Mouse (Mus musculus) myocyte (in vitro differentiated cells): ENCODE data around the gene Sfxn2. TPM values are rescaled to one million over a fixed set of nuclear protein-coding genes. Genes with fewer than 3 reads are reported as not detected.

ENCODE experiments used
- H3K27me3 ChIP-seq: one replicate; pipeline ENCODE4 v1.6.1; 2011; ENCODE audit not compliant: control insufficient read depth, insufficient read depth, insufficient read length
- H3K36me3 ChIP-seq: one replicate; pipeline ENCODE4 v1.6.1; 2011; ENCODE audit not compliant: control insufficient read depth, insufficient read depth
- H3K4me2 ChIP-seq: one replicate; pipeline ENCODE4 v1.6.1; 2011; ENCODE audit warnings: low read depth, control low read depth
- H3K4me3 ChIP-seq: one replicate; pipeline ENCODE4 v1.5.1; 2011; ENCODE audit warnings: mild to moderate bottlenecking, control low read depth, moderate library complexity
- H3K79me2 ChIP-seq: one replicate; pipeline ENCODE4 v1.6.1; 2011; ENCODE audit not compliant: control insufficient read depth, insufficient read depth
- H3ac ChIP-seq: one replicate; pipeline ENCODE4 v1.6.1; 2011; ENCODE audit not compliant: control insufficient read depth, insufficient read length
- CEBPB ChIP-seq: IDR thresholded peaks from 2 replicates; pipeline ENCODE4 v1.6.1; 2011; ENCODE audit warnings: mild to moderate bottlenecking, moderate library complexity; ENCODE audit not compliant: poor library complexity, insufficient read depth, severe bottlenecking
- E2F4 ChIP-seq: IDR thresholded peaks from one replicate; pipeline ENCODE4 v1.6.1; 2011; ENCODE audit warnings: mild to moderate bottlenecking, control low read depth, moderate library complexity; ENCODE audit not compliant: insufficient read depth
- MAX ChIP-seq: IDR thresholded peaks from one replicate; pipeline ENCODE4 v1.6.1; 2011; ENCODE audit warnings: low read depth, mild to moderate bottlenecking, control low read depth
- MYOD1 ChIP-seq, 3 experiments: IDR thresholded peaks; one replicate each; pipeline ENCODE4 v1.6.1; 2011; ENCODE audit warnings: control low read depth in 2 of 3, low read depth in 2 of 3, mild to moderate bottlenecking in 2 of 3, moderate library complexity in 1 of 3; ENCODE audit not compliant: insufficient read length in 2 of 3, control insufficient read depth in 1 of 3
- MYOG ChIP-seq, 3 experiments: IDR thresholded peaks; one replicate each; pipeline ENCODE4 v1.6.1; 2011; ENCODE audit warnings: control low read depth in 2 of 3, low read depth in 2 of 3, mild to moderate bottlenecking in 2 of 3; ENCODE audit not compliant: insufficient read length in 2 of 3, control insufficient read depth in 1 of 3, insufficient read depth in 1 of 3
- POLR2A ChIP-seq: IDR thresholded peaks from one replicate; pipeline ENCODE4 v1.6.1; 2011; ENCODE audit warnings: low read depth, mild to moderate bottlenecking, control low read depth, moderate library complexity; ENCODE audit not compliant: insufficient read length
- POLR2AphosphoS2 ChIP-seq: IDR thresholded peaks from one replicate; pipeline ENCODE4 v1.6.1; 2011; ENCODE audit warnings: low read depth, control low read depth; ENCODE audit not compliant: insufficient read length
- REST ChIP-seq: IDR thresholded peaks from one replicate; pipeline ENCODE4 v1.6.1; 2011; ENCODE audit warnings: mild to moderate bottlenecking, control low read depth, moderate library complexity; ENCODE audit not compliant: insufficient read depth, insufficient read length
- SRF ChIP-seq: IDR thresholded peaks from one replicate; pipeline ENCODE4 v1.6.1; 2011; ENCODE audit warnings: low read depth; ENCODE audit not compliant: control insufficient read depth, insufficient read length
- TCF12 ChIP-seq: IDR thresholded peaks from one replicate; pipeline ENCODE4 v1.6.1; 2011; ENCODE audit warnings: mild to moderate bottlenecking, control low read depth; ENCODE audit not compliant: poor library complexity, insufficient read depth, severe bottlenecking
- TCF3 ChIP-seq: IDR thresholded peaks from one replicate; pipeline ENCODE4 v1.6.1; 2011; ENCODE audit warnings: low read depth, control low read depth; ENCODE audit not compliant: insufficient read length
- USF1 ChIP-seq: IDR thresholded peaks from one replicate; pipeline ENCODE4 v1.6.1; 2011; ENCODE audit warnings: low read depth, mild to moderate bottlenecking, control low read depth, moderate library complexity
- polyA plus RNA-seq: library from polyadenylated mRNA; unstranded; fragments of >200 nt; fragmentation: generic; extraction: Trizol; gene quantifications from one replicate; pipeline ENCODE4 v1.2.1, GENCODE M21; 2012; ENCODE audit warnings: missing spikeins

The Sfxn2 gene
- polyA plus RNA-seq, 1 experiment, result 0.62 TPM

GRCm38 (mm10) chr19:46533525-46533924 lies 39.6 kb upstream of the Sfxn2 start:
- no peaks in the 10 kb centered on the region for H3K79me2 ChIP-seq
- TF ChIP-seq TCF3 (no peak), POLR2A (no peak), E2F4 (no peak), SRF (no peak)
- no peak overlapping the region for H3K4me3 ChIP-seq
- no peaks in the 10 kb centered on the region for H3K27me3 ChIP-seq
- no peak overlapping the region for H3ac ChIP-seq
- no peaks in the 10 kb centered on the region for H3K36me3 ChIP-seq
- H3K4me2 ChIP-seq, result no peak overlapping the region

- H3K4me2 ChIP-seq, result no peak overlapping the region
- no peaks in the 10 kb centered on the region for H3K36me3 ChIP-seq
- no peak for TF ChIP-seq POLR2A
- no peak for TF ChIP-seq TCF12
- H3K27me3 ChIP-seq, result no peaks in the 10 kb centered on the region
- no peak overlapping the region for H3K4me3 ChIP-seq
- H3ac ChIP-seq, result no peak overlapping the region
- H3K79me2 ChIP-seq, result no peaks in the 10 kb centered on the region
Observed at GRCm38 (mm10) chr19:46534542-46535098, 38.5 kb upstream of the Sfxn2 start.

- TF ChIP-seq MYOD1 (IDR thresholded peaks at IDR 0.05; ENCODE audit: control insufficient read depth in 1 of 3, insufficient read length in 2 of 3, low read depth in 2 of 3) (no peak), SRF (no peak), MAX (no peak), POLR2AphosphoS2 (no peak), TCF12 (no peak), MYOG (IDR thresholded peaks at IDR 0.05; ENCODE audit: control insufficient read depth in 1 of 3, insufficient read depth in 1 of 3, insufficient read length in 2 of 3, low read depth in 2 of 3) (no peak), TCF3 (no peak), E2F4 (no peak), CEBPB (no peak), USF1 (no peak), REST (no peak), POLR2A (no peak)
- Histone ChIP-seq H3K4me2 (no peak overlapping the region), H3K36me3 (no peaks in the 10 kb centered on the region)
Observed at GRCm38 (mm10) chr19:46537357-46537756, 35.8 kb upstream of the Sfxn2 start.

GRCm38 (mm10) chr19:46538213-46538612 lies 35.0 kb upstream of the Sfxn2 start:
- no peak for TF ChIP-seq SRF
- no peak for TF ChIP-seq POLR2A
- no peak for TF ChIP-seq MYOD1 (IDR thresholded peaks at IDR 0.05; ENCODE audit: control insufficient read depth in 1 of 3, insufficient read length in 2 of 3, low read depth in 2 of 3)
- no peak for TF ChIP-seq POLR2AphosphoS2
- TF ChIP-seq USF1, result no peak
- H3K4me3 ChIP-seq, result no peak overlapping the region
- H3K36me3 ChIP-seq, result no peaks in the 10 kb centered on the region

More at GRCm38 (mm10) chr19:46537357-46537756, 35.8 kb upstream of the Sfxn2 start:
- Histone ChIP-seq H3K79me2 (no peaks in the 10 kb centered on the region), H3ac (no peak overlapping the region), H3K27me3 (no peaks in the 10 kb centered on the region), H3K4me3 (no peak overlapping the region)

GRCm38 (mm10) chr19:46542750-46543149 lies 30.4 kb upstream of the Sfxn2 start:
- Histone ChIP-seq H3K4me3 (no peak overlapping the region), H3K27me3 (no peaks in the 10 kb centered on the region), H3K79me2 (no peaks in the 10 kb centered on the region), H3K4me2 (no peak overlapping the region), H3K36me3 (no peaks in the 10 kb centered on the region), H3ac (no peak overlapping the region)
- no peak for TF ChIP-seq TCF3
- no peak for TF ChIP-seq POLR2AphosphoS2
- no peak for TF ChIP-seq TCF12
- no peak for TF ChIP-seq MAX
- no peak for TF ChIP-seq MYOG (IDR thresholded peaks at IDR 0.05; ENCODE audit: control insufficient read depth in 1 of 3, insufficient read depth in 1 of 3, insufficient read length in 2 of 3, low read depth in 2 of 3)
- TF ChIP-seq POLR2A, result no peak
- TF ChIP-seq CEBPB, result no peak
- no peak for TF ChIP-seq E2F4
- TF ChIP-seq REST, result no peak
- no peak for TF ChIP-seq MYOD1 (IDR thresholded peaks at IDR 0.05; ENCODE audit: control insufficient read depth in 1 of 3, insufficient read length in 2 of 3, low read depth in 2 of 3)
- no peak for TF ChIP-seq USF1
- no peak for TF ChIP-seq SRF

More at GRCm38 (mm10) chr19:46538213-46538612, 35.0 kb upstream of the Sfxn2 start:
- Histone ChIP-seq H3K4me2 (no peak overlapping the region), H3K27me3 (no peaks in the 10 kb centered on the region), H3K79me2 (no peaks in the 10 kb centered on the region), H3ac (no peak overlapping the region)
